Mouse (Mus musculus) intestine, postnatal 0 days (tissue): ENCODE data around the gene Pou2f3. TPM values are rescaled to one million over a fixed set of nuclear protein-coding genes. Genes with fewer than 3 reads are reported as not detected.

Experiments used
- ATAC-seq: fragments of 200-750 bp; cut with Nextera tagmentation; 2 replicates; pipeline ENCODE4 v1.8.0; 2017; ENCODE audit warnings: mild to moderate bottlenecking, moderate TSS enrichment, moderate library complexity
- H3K27ac ChIP-seq: fragments of 300-500 bp; sonication (generic); 2 replicates; pipeline ENCODE4 v1.5.1; 2014; ENCODE audit warnings: mild to moderate bottlenecking, low read depth, low read length, moderate library complexity
- H3K27me3 ChIP-seq: fragments of 300-500 bp; sonication (generic); replicated peaks from 2 replicates; pipeline ENCODE4 v1.6.1; 2014; ENCODE audit warnings: low read length, mixed read lengths; ENCODE audit not compliant: control insufficient read depth, insufficient read depth
- H3K36me3 ChIP-seq: fragments of 300-500 bp; sonication (generic); 2 replicates; pipeline ENCODE4 v1.6.1; 2014; ENCODE audit warnings: mild to moderate bottlenecking, moderate library complexity; ENCODE audit not compliant: control insufficient read depth, insufficient read depth
- H3K4me1 ChIP-seq: fragments of 300-500 bp; sonication (generic); replicated peaks from 2 replicates; pipeline ENCODE4 v1.6.1; 2014; ENCODE audit warnings: antibody characterized with exemption, low read length, mixed read lengths; ENCODE audit not compliant: control insufficient read depth, insufficient read depth
- H3K4me2 ChIP-seq: fragments of 300-500 bp; sonication (generic); replicated peaks from 2 replicates; pipeline ENCODE4 v1.6.1; 2014; ENCODE audit warnings: low read depth, mild to moderate bottlenecking, moderate library complexity
- H3K4me3 ChIP-seq: fragments of 300-500 bp; sonication (generic); 2 replicates; pipeline ENCODE4 v1.5.1; 2014; ENCODE audit warnings: low read depth, low read length
- H3K9ac ChIP-seq: fragments of 300-500 bp; sonication (generic); 2 replicates; pipeline ENCODE4 v1.6.1; 2014; ENCODE audit warnings: mild to moderate bottlenecking, low read depth, low read length
- H3K9me3 ChIP-seq: fragments of 300-500 bp; sonication (generic); 2 replicates; pipeline ENCODE4 v1.6.1; 2016; ENCODE audit warnings: mixed run types; ENCODE audit not compliant: control insufficient read depth
- CTCF ChIP-seq: sonication (generic); IDR thresholded peaks from 2 replicates; pipeline ENCODE4 v1.5.1; 2016; ENCODE audit warnings: low read depth, mild to moderate bottlenecking, control low read depth, antibody characterized with exemption, moderate library complexity
- WGBS: fragments of 180-500 bp; shearing (Covaris S2); extraction: QIAGEN DNeasy Blood & Tissue Kit; methylation state at CpG from one replicate; pipeline ENCODE4 v1.1.7; 2014; 5-methylcytosine and 5-hydroxymethylcytosine counted together
- polyA plus RNA-seq: library from polyadenylated mRNA; unstranded; fragments of >200 nt; fragmentation: Nextera tagmentation; extraction: Ambion mirVana; gene quantifications from 2 replicates; pipeline ENCODE4 v1.2.1, GENCODE M21; 2015

Gene Pou2f3
- polyA plus RNA-seq, 1 experiment from 2014 or later = 0.18 TPM

- no peak for TF ChIP-seq CTCF
- no peaks in the 10 kb centered on the region for H3K9me3 ChIP-seq
- no peak overlapping the region for H3K4me2 ChIP-seq
- H3K36me3 ChIP-seq = no peaks in the 10 kb centered on the region; the same call in 1 of the 2 replicates
- no peak overlapping the region for H3K4me3 ChIP-seq
- H3K9ac ChIP-seq = no peak overlapping the region
- H3K4me1 ChIP-seq = peaks cover 37% of the 10 kb centered on the region
- no peak overlapping the region for H3K27ac ChIP-seq
- no peak for ATAC-seq
- 100% methylated on average over 1 of the region's 1 CpGs for WGBS
- H3K27me3 ChIP-seq = no peaks in the 10 kb centered on the region
These were observed 23.3 kb upstream of the Pou2f3 start for GRCm38 (mm10) chr9:43233515-43233914.

GRCm38 (mm10) chr9:43233044-43233443 is 22.9 kb upstream of the Pou2f3 start:
- no peak overlapping the region for H3K9ac ChIP-seq
- peaks cover 37% of the 10 kb centered on the region for H3K4me1 ChIP-seq
- no peaks in the 10 kb centered on the region for H3K27me3 ChIP-seq
- no peaks in the 10 kb centered on the region; the same call in 1 of the 2 replicates for H3K36me3 ChIP-seq
- WGBS = 55% methylated on average over 5 of the region's 5 CpGs
- H3K4me2 ChIP-seq = no peak overlapping the region
- no peaks in the 10 kb centered on the region for H3K9me3 ChIP-seq
- no peak for ATAC-seq
- no peak overlapping the region for H3K27ac ChIP-seq
- no peak for TF ChIP-seq CTCF
- H3K4me3 ChIP-seq = no peak overlapping the region

- ATAC-seq = no peak
- Histone ChIP-seq H3K36me3 (no peaks in the 10 kb centered on the region; the same call in 1 of the 2 replicates), H3K4me1 (peaks cover 30% of the 10 kb centered on the region), H3K9me3 (no peaks in the 10 kb centered on the region), H3K9ac (peak overlapping the region; percentile 22; the same call in 1 of the 2 replicates), H3K27me3 (no peaks in the 10 kb centered on the region), H3K4me3 (no peak overlapping the region), H3K27ac (peak overlapping the region; percentile 82), H3K4me2 (peak overlapping the region; percentile 28; the same call in 1 of the 2 replicates)
- no peak for TF ChIP-seq CTCF
- 5% methylated on average over 5 of the region's 5 CpGs for WGBS
These were observed 22.1 kb upstream of the Pou2f3 start for GRCm38 (mm10) chr9:43232286-43232685.

GRCm38 (mm10) chr9:43231805-43232204 is 21.6 kb upstream of the Pou2f3 start:
- Histone ChIP-seq H3K9ac (no peak overlapping the region; the same call in 1 of the 2 replicates), H3K36me3 (no peaks in the 10 kb centered on the region; the same call in 1 of the 2 replicates), H3K27ac (peak overlapping the region; percentile 82), H3K4me2 (peak overlapping the region; percentile 28; the same call in 1 of the 2 replicates), H3K9me3 (no peaks in the 10 kb centered on the region), H3K4me3 (no peak overlapping the region), H3K4me1 (peaks cover 29% of the 10 kb centered on the region), H3K27me3 (no peaks in the 10 kb centered on the region)
- WGBS = 24% methylated on average over 4 of the region's 4 CpGs
- peak; percentile 14 for ATAC-seq
- no peak for TF ChIP-seq CTCF

- ATAC-seq = no peak
- Histone ChIP-seq H3K9me3 (no peaks in the 10 kb centered on the region), H3K27me3 (no peaks in the 10 kb centered on the region), H3K27ac (peak overlapping the region; percentile 82), H3K4me2 (0 out of 2 replicates have a peak overlapping the region, but pooled peaks have one; percentile 28), H3K36me3 (no peaks in the 10 kb centered on the region; the same call in 1 of the 2 replicates), H3K9ac (peak overlapping the region; percentile 8; the same call in 1 of the 2 replicates), H3K4me1 (peaks cover 35% of the 10 kb centered on the region), H3K4me3 (no peak overlapping the region)
- WGBS = 31% methylated on average over 4 of the region's 4 CpGs
- TF ChIP-seq CTCF = no peak
These were observed 20.7 kb upstream of the Pou2f3 start for GRCm38 (mm10) chr9:43230886-43231285.

GRCm38 (mm10) chr9:43229962-43230361 is 19.8 kb upstream of the Pou2f3 start:
- peaks cover 42% of the 10 kb centered on the region for H3K4me1 ChIP-seq
- H3K4me2 ChIP-seq = no peak overlapping the region
- H3K4me3 ChIP-seq = no peak overlapping the region
- H3K27ac ChIP-seq = peak overlapping the region; percentile 82
- ATAC-seq = no peak
- H3K27me3 ChIP-seq = no peaks in the 10 kb centered on the region
- no peaks in the 10 kb centered on the region; the same call in 1 of the 2 replicates for H3K36me3 ChIP-seq
- no peaks in the 10 kb centered on the region for H3K9me3 ChIP-seq
- 73% methylated on average over 7 of the region's 7 CpGs for WGBS
- no peak overlapping the region for H3K9ac ChIP-seq
- no peak for TF ChIP-seq CTCF
